Mouse (Mus musculus) embryonic facial prominence, embryonic 15.5 days (tissue): ENCODE data around the gene Susd1. TPM values are rescaled to one million over a fixed set of nuclear protein-coding genes. Genes with fewer than 3 reads are reported as not detected.

Source experiments
- ATAC-seq: fragments of 200-750 bp; cut with Nextera tagmentation; 2 replicates; pipeline ENCODE4 v1.8.0; 2017; ENCODE audit warnings: low read depth, moderate TSS enrichment; ENCODE audit not compliant: insufficient number of reproducible peaks, low FRiP score, low TSS enrichment
- H3K27ac ChIP-seq: fragments of 300-500 bp; sonication (generic); replicated peaks from 2 replicates; pipeline ENCODE4 v1.5.1; 2015; ENCODE audit warnings: mild to moderate bottlenecking, inconsistent platforms
- H3K27me3 ChIP-seq: fragments of 300-500 bp; sonication (generic); 2 replicates; pipeline ENCODE4 v1.6.1; 2015; ENCODE audit warnings: inconsistent platforms
- H3K36me3 ChIP-seq: fragments of 300-500 bp; sonication (generic); 2 replicates; pipeline ENCODE4 v1.6.1; 2015; ENCODE audit warnings: mild to moderate bottlenecking, inconsistent platforms
- H3K4me1 ChIP-seq: fragments of 300-500 bp; sonication (generic); 2 replicates; pipeline ENCODE4 v1.6.1; 2015; ENCODE audit warnings: inconsistent platforms
- H3K4me2 ChIP-seq: fragments of 300-500 bp; sonication (generic); replicated peaks from 2 replicates; pipeline ENCODE4 v1.6.1; 2015; ENCODE audit warnings: mild to moderate bottlenecking, inconsistent platforms
- H3K4me3 ChIP-seq: fragments of 300-500 bp; sonication (generic); replicated peaks from 2 replicates; pipeline ENCODE4 v1.5.1; 2015; ENCODE audit warnings: mild to moderate bottlenecking, inconsistent platforms
- H3K9ac ChIP-seq: fragments of 300-500 bp; sonication (generic); 2 replicates; pipeline ENCODE4 v1.6.1; 2015; ENCODE audit warnings: inconsistent platforms
- H3K9me3 ChIP-seq: fragments of 300-500 bp; sonication (generic); replicated peaks from 2 replicates; pipeline ENCODE4 v1.6.1; 2016; ENCODE audit warnings: inconsistent platforms
- WGBS: fragments of 180-500 bp; shearing (Covaris S2); methylation state at CpG from one replicate; pipeline ENCODE4 v1.1.7; 2015; 5-methylcytosine and 5-hydroxymethylcytosine counted together
- polyA plus RNA-seq: library from polyadenylated mRNA; unstranded; fragments of >200 nt; fragmentation: Nextera tagmentation; extraction: Ambion mirVana; gene quantifications from 2 replicates; pipeline ENCODE4 v1.2.1, GENCODE M21; 2015

Susd1 gene
- polyA plus RNA-seq, 1 experiment from 2014 or later: 4.4 TPM

- no peaks in the 10 kb centered on the region for H3K9me3 ChIP-seq
- H3K4me2 ChIP-seq: no peak overlapping the region
Measured at GRCm38 (mm10) chr4:59452503-59452933, 14.1 kb upstream of the Susd1 start.

DNA sequence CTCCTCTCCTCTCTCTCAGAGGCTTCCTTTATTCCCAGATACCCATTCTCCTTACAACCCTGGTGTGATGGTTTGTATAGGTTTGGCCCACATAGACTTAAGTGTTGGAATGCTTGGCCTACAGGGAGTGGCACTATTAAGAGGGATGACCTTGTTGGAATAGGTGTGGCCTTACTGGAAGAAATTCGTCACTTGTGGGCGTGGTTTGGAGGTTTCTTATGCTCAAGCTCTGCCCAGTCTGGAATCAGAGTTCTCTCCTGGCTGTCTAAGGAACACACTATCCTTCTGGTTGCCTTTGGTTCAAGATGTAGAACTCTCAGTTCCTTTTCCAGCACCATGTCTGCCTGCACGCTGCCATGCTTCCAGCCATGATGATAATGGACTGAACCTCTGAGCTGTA lies 12.5 kb upstream of the Susd1 start:
- H3K27me3 ChIP-seq: no peaks in the 10 kb centered on the region
- ATAC-seq: no peak
- 87% methylated on average over 3 of the region's 3 CpGs for WGBS
- no peaks in the 10 kb centered on the region for H3K9me3 ChIP-seq
- H3K36me3 ChIP-seq: no peaks in the 10 kb centered on the region
- H3K4me1 ChIP-seq: 0 out of 2 replicates have a peak, but pooled peaks cover 3% of the 10 kb centered on the region
- H3K4me3 ChIP-seq: no peak overlapping the region
- H3K27ac ChIP-seq: no peak overlapping the region
- no peak overlapping the region for H3K9ac ChIP-seq
- H3K4me2 ChIP-seq: no peak overlapping the region

More at GRCm38 (mm10) chr4:59452503-59452933, 14.1 kb upstream of the Susd1 start:
- no peak overlapping the region for H3K27ac ChIP-seq
- WGBS: 75% methylated on average over 8 of the region's 8 CpGs
- no peak for ATAC-seq
- no peaks in the 10 kb centered on the region for H3K36me3 ChIP-seq
- H3K4me3 ChIP-seq: no peak overlapping the region
- H3K9ac ChIP-seq: no peak overlapping the region
- 0 out of 2 replicates have a peak, but pooled peaks cover 3% of the 10 kb centered on the region for H3K4me1 ChIP-seq
- no peaks in the 10 kb centered on the region for H3K27me3 ChIP-seq

DNA sequence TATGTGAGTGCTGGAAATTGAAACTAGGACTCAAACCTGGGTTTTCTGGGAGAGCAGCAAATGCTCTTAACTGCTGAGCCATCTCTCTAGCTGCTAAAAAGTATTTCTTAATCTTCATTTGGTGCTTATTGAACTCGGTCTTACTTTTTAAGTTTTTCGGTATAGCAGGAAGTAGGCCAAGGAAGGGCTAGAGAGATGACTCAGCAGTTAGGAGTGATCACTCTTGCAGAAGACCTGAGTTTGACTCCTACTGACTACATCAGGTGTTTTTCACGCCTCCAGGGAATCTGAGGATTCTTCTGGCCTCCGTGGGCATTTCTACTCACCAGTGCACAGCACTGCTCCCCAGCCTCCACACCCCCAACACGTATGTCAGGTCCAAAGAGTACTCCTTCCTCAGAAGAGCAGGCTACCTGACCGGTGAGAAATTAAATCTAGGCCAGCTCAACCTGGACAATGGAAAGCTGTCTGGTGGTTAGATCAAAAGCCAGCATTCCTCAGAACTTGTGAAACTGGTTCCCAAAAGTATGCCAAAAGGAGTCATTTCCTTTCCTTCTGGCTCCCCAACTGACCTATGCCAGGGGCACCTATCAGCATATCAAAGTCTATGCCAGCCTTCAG lies 11.9 kb upstream of the Susd1 start:
- Histone ChIP-seq H3K27ac (no peak overlapping the region), H3K9me3 (no peaks in the 10 kb centered on the region), H3K4me3 (no peak overlapping the region), H3K36me3 (no peaks in the 10 kb centered on the region), H3K27me3 (no peaks in the 10 kb centered on the region), H3K4me2 (no peak overlapping the region), H3K4me1 (0 out of 2 replicates have a peak, but pooled peaks cover 3% of the 10 kb centered on the region), H3K9ac (no peak overlapping the region)
- WGBS: 68% methylated on average over 6 of the region's 6 CpGs
- ATAC-seq: no peak

DNA sequence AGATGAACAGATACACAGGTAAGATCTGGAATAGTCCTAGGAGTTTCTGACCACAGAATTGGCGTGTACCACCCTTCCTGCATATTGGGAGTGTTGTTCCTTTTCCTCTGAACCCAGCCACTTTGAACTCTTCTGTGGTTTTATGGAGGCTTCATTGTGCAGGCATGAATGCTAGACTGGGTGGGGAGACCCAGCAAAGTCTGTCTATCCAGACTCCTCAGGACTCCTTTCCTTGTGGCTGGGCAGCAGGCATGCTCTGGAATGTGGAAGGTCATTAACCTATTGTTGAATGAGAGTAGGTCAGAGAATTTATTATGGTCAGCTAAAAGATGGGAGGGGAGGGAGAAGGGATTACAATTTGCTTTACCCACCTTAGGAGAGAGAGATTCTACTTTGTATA lies 8.9 kb upstream of the Susd1 start:
- Histone ChIP-seq H3K4me3 (no peak overlapping the region), H3K4me1 (no peaks in the 10 kb centered on the region), H3K36me3 (no peaks in the 10 kb centered on the region), H3K27ac (no peak overlapping the region), H3K27me3 (no peaks in the 10 kb centered on the region), H3K9ac (no peak overlapping the region), H3K4me2 (no peak overlapping the region), H3K9me3 (no peaks in the 10 kb centered on the region)
- no peak for ATAC-seq
- WGBS: 81% methylated on average over 1 of the region's 1 CpGs

DNA sequence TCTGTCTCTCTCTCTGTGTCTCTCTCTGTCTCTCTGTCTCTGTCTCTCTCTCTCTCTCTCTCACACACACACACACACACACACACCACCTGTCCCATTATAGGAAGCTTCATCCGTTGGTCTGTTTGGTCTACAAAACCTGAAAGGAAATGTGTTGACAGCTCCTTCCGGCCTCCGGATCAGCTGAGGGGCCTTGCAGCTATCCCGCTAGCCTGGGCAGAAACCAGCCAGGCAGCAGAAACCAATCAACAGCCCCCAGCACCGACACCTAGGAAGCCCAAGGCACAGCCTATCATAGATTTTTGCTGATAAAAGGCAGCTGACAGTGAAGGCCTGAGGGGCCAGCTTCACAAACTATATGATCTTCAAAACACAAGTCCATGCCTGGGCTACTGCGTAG lies 7.1 kb upstream of the Susd1 start:
- Histone ChIP-seq H3K9ac (no peak overlapping the region), H3K9me3 (no peaks in the 10 kb centered on the region), H3K27me3 (no peaks in the 10 kb centered on the region), H3K4me3 (no peak overlapping the region), H3K36me3 (no peaks in the 10 kb centered on the region), H3K4me1 (no peaks in the 10 kb centered on the region), H3K4me2 (no peak overlapping the region), H3K27ac (no peak overlapping the region)
- ATAC-seq: no peak
- WGBS: 58% methylated on average over 6 of the region's 6 CpGs

GRCm38 (mm10) chr4:59444994-59445393 lies 6.6 kb upstream of the Susd1 start:
- Histone ChIP-seq H3K27me3 (0 out of 2 replicates have a peak, but pooled peaks cover under 1% of the 10 kb centered on the region), H3K4me1 (no peaks in the 10 kb centered on the region), H3K9ac (no peak overlapping the region), H3K27ac (no peak overlapping the region), H3K4me2 (no peak overlapping the region), H3K9me3 (no peaks in the 10 kb centered on the region), H3K4me3 (no peak overlapping the region), H3K36me3 (no peaks in the 10 kb centered on the region)
- WGBS: 80% methylated on average over 3 of the region's 3 CpGs
- ATAC-seq: no peak

DNA sequence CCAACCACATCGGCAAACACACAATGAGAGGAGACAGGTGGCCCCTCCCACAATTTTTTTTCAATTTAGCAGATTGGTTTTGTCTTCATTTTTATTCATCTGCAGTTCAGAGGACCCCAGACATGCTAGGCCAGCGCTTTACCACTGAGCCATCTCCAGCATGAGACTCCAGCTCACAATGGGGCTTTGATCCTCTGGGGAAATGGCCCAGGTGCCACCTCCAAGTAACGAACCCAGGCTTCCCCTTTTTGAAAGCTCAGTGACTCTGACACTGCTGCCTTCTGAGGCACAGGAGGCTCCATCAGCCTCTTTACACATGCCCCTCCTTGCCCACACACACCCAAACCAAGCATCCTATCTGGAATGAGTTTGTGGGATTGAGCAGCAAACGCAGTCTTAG lies 5.7 kb upstream of the Susd1 start:
- 0 out of 2 replicates have a peak, but pooled peaks cover 4% of the 10 kb centered on the region for H3K27me3 ChIP-seq
- H3K36me3 ChIP-seq: no peaks in the 10 kb centered on the region
- no peak overlapping the region for H3K4me2 ChIP-seq
- no peaks in the 10 kb centered on the region for H3K4me1 ChIP-seq
- no peaks in the 10 kb centered on the region for H3K9me3 ChIP-seq
- H3K27ac ChIP-seq: no peak overlapping the region
- ATAC-seq: no peak
- H3K9ac ChIP-seq: no peak overlapping the region
- no peak overlapping the region for H3K4me3 ChIP-seq
- WGBS: 68% methylated on average over 4 of the region's 4 CpGs

- Histone ChIP-seq H3K9me3 (no peaks in the 10 kb centered on the region), H3K27me3 (peaks cover 14% of the 10 kb centered on the region; the same call in 1 of the 2 replicates), H3K4me3 (no peak overlapping the region), H3K9ac (no peak overlapping the region), H3K36me3 (no peaks in the 10 kb centered on the region), H3K27ac (no peak overlapping the region), H3K4me1 (peaks cover 11% of the 10 kb centered on the region; the same call in 1 of the 2 replicates), H3K4me2 (no peak overlapping the region)
- no peak for ATAC-seq
- 82% methylated on average over 1 of the region's 1 CpGs for WGBS
Measured at GRCm38 (mm10) chr4:59441265-59441664, 2.8 kb upstream of the Susd1 start.

GRCm38 (mm10) chr4:59439960-59440359 lies 1.5 kb upstream of the Susd1 start:
- 55% methylated on average over 2 of the region's 2 CpGs for WGBS
- Histone ChIP-seq H3K27me3 (peaks cover 14% of the 10 kb centered on the region; the same call in 1 of the 2 replicates), H3K4me2 (no peak overlapping the region), H3K27ac (no peak overlapping the region), H3K9ac (no peak overlapping the region), H3K4me1 (peaks cover 11% of the 10 kb centered on the region; the same call in 1 of the 2 replicates), H3K9me3 (no peaks in the 10 kb centered on the region), H3K4me3 (no peak overlapping the region), H3K36me3 (no peaks in the 10 kb centered on the region)
- ATAC-seq: no peak

- no peak overlapping the region for H3K27ac ChIP-seq
- no peak overlapping the region for H3K9ac ChIP-seq
- peak overlapping the region; percentile 65 for H3K4me3 ChIP-seq
- peaks cover 14% of the 10 kb centered on the region; the same call in 1 of the 2 replicates for H3K27me3 ChIP-seq
- no peaks in the 10 kb centered on the region for H3K36me3 ChIP-seq
- H3K4me1 ChIP-seq: peaks cover 11% of the 10 kb centered on the region; the same call in 1 of the 2 replicates
- no peak for ATAC-seq
- WGBS: 20% methylated on average over 5 of the region's 5 CpGs
- H3K4me2 ChIP-seq: peak overlapping the region; percentile 100; the same call in 1 of the 2 replicates
- no peaks in the 10 kb centered on the region for H3K9me3 ChIP-seq
Measured at GRCm38 (mm10) chr4:59439041-59439440, 608 bp upstream of the Susd1 start.

DNA sequence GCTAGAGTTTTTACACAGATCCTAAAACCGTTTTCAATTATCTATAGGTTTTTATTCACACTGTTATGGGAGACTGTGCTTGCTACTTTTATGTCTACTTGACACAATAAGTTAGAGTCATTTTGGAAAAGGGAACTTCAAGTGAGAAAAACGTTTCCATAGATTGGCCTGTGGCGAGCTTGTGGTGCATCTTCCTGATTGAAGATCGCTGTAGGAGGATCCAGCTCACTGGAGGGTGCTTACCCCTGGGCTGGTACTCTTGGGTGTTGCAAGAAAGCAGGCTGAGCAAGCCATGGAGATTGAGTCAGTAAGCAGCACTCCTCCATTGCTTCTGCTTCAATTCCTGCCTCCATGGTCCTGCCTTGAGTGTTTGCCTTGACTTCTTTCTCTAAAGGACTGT lies 2.5 kb downstream of the Susd1 start:
- Histone ChIP-seq H3K4me3 (no peak overlapping the region), H3K9ac (no peak overlapping the region), H3K27me3 (peaks cover 17% of the 10 kb centered on the region; the same call in 1 of the 2 replicates), H3K36me3 (no peaks in the 10 kb centered on the region), H3K4me1 (peaks cover 14% of the 10 kb centered on the region; the same call in 1 of the 2 replicates), H3K9me3 (no peaks in the 10 kb centered on the region), H3K27ac (no peak overlapping the region), H3K4me2 (no peak overlapping the region)
- WGBS: 88% methylated on average over 4 of the region's 4 CpGs
- ATAC-seq: no peak

DNA sequence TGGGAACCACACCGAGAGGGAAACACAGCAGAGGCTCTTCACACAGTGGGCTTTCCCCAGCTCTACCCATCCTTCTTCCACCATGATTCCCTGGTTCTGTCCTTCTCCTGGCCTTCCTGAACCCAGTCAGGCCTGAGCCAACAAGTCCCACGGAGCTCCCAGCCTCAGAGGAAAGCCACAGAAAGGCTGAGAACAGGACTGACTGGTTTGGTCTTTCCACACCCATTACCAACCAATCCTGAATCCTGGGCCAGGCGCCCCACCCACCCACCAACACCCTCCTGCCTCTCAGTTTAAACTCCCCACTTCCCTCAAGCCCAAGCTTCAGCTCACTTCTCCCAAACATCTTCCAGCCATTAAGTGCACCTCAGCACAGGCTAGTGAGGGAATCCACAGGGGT lies 4.4 kb downstream of the Susd1 start:
- peak; percentile 55; the same call in 1 of the 2 replicates for ATAC-seq
- H3K4me2 ChIP-seq: no peak overlapping the region
- H3K27ac ChIP-seq: peak overlapping the region; percentile 68
- peaks cover 13% of the 10 kb centered on the region; the same call in 1 of the 2 replicates for H3K27me3 ChIP-seq
- no peaks in the 10 kb centered on the region for H3K36me3 ChIP-seq
- no peaks in the 10 kb centered on the region for H3K9me3 ChIP-seq
- no peak overlapping the region for H3K4me3 ChIP-seq
- H3K9ac ChIP-seq: no peak overlapping the region
- peaks cover 14% of the 10 kb centered on the region; the same call in 1 of the 2 replicates for H3K4me1 ChIP-seq
- 51% methylated on average over 3 of the region's 3 CpGs for WGBS
